Mouse (Mus musculus) urinary bladder, adult 2 months (tissue): ENCODE measurements around the gene Sidt2. TPM values are rescaled to one million over a fixed set of nuclear protein-coding genes. Genes with fewer than 3 reads are reported as not detected.
A peak's percentile ranks its signal among the peaks of the same experiment; 100 is the strongest.

ENCODE experiments used
- DNase-seq: peaks from one replicate; pipeline ENCODE4 v3.0.0; 2022; ENCODE audit warnings: low spot score
- polyA plus RNA-seq: library from polyadenylated mRNA; depleted of rRNA; stranded (reverse); fragments of >200 nt; gene quantifications from 2 replicates; pipeline ENCODE4 v1.2.3, GENCODE M21; 2012

Gene Sidt2
- polyA plus RNA-seq, 1 experiment, result 102 TPM

- DNase-seq, result no peak
Measured at GRCm38 (mm10) chr9:45946872-45947183, 8.2 kb downstream of the Sidt2 start.

- peak; percentile 14 for DNase-seq
Measured at GRCm38 (mm10) chr9:45946182-45946871, 8.7 kb downstream of the Sidt2 start.

GRCm38 (mm10) chr9:45945721-45946120, 9.3 kb downstream of the Sidt2 start:
- DNase-seq, result peak; percentile 16

- DNase-seq, result no peak
Measured at GRCm38 (mm10) chr9:45944506-45945400, 10.3 kb downstream of the Sidt2 start.

GRCm38 (mm10) chr9:45943628-45944505, 11.2 kb downstream of the Sidt2 start:
- no peak for DNase-seq

- no peak for DNase-seq
Measured at GRCm38 (mm10) chr9:45942916-45943315, 12.1 kb downstream of the Sidt2 start.

- DNase-seq, result no peak
Measured at GRCm38 (mm10) chr9:45942464-45942863, 12.6 kb downstream of the Sidt2 start.

GRCm38 (mm10) chr9:45941329-45941888, 13.6 kb downstream of the Sidt2 start:
- DNase-seq, result no peak

- DNase-seq, result no peak
Measured at GRCm38 (mm10) chr9:45939794-45940193, 15.3 kb downstream of the Sidt2 start.

- DNase-seq, result no peak
Measured at GRCm38 (mm10) chr9:45938952-45939637, 16.0 kb downstream of the Sidt2 start.

GRCm38 (mm10) chr9:45938088-45938487, 17.0 kb downstream of the Sidt2 start:
- peak; percentile 23 for DNase-seq

GRCm38 (mm10) chr9:45936883-45937282, 18.2 kb downstream of the Sidt2 start:
- DNase-seq, result peak; percentile 36

GRCm38 (mm10) chr9:45935628-45936210, 19.3 kb downstream of the Sidt2 start, which contains the start of gene Tagln:
Tagln (minus strand) TSS chr9:45936058.
- DNase-seq, result peak; percentile 67

- peak; percentile 20 for DNase-seq
Measured at GRCm38 (mm10) chr9:45932571-45933415, 22.3 kb downstream of the Sidt2 start.

- no peak for DNase-seq
Measured at GRCm38 (mm10) chr9:45931958-45932357, 23.1 kb downstream of the Sidt2 start.

- DNase-seq, result peak; percentile 19
Measured at GRCm38 (mm10) chr9:45929285-45929684, 25.8 kb downstream of the Sidt2 start.

- DNase-seq, result peak; percentile 23
Measured at GRCm38 (mm10) chr9:45919895-45920294, 35.2 kb downstream of the Sidt2 start.

GRCm38 (mm10) chr9:45917041-45917934, 37.8 kb downstream of the Sidt2 start:
- peak; percentile 37 for DNase-seq

GRCm38 (mm10) chr9:45915659-45916058, 39.4 kb downstream of the Sidt2 start:
- peak; percentile 1 for DNase-seq
